Mouse (Mus musculus) small intestine, adult 2 months (tissue): Measurements from ENCODE around the gene Tcf15.

Experiments
- CTCF ChIP-seq: fragments of 200-500 bp; IDR thresholded peaks from 2 replicates; pipeline ENCODE4 v1.5.1; 2012; ENCODE audit warnings: low read depth, mild to moderate bottlenecking, control low read depth, inconsistent platforms, low read length, moderate library complexity, mixed read lengths; ENCODE audit not compliant: insufficient replicate concordance, insufficient read length; ENCODE audit errors: extremely low read depth
- POLR2A ChIP-seq: fragments of 200-500 bp; IDR thresholded peaks from 2 replicates; pipeline ENCODE4 v1.6.1; 2012; ENCODE audit warnings: low read depth, mild to moderate bottlenecking, control low read depth, inconsistent platforms, low read length, moderate library complexity

GRCm38 (mm10) chr2:152159487-152159886 lies 16.1 kb downstream of the Tcf15 start:
- no peak for TF ChIP-seq POLR2A
- no peak for TF ChIP-seq CTCF
